Mouse (Mus musculus) colon, adult 2 months (tissue): ENCODE results near the gene Fer1l4. TPM values are rescaled to one million over a fixed set of nuclear protein-coding genes. Genes with fewer than 3 reads are reported as not detected.

ENCODE experiments used
- polyA plus RNA-seq: library from polyadenylated mRNA; depleted of rRNA; stranded (reverse); fragments of >200 nt; gene quantifications from 2 replicates; pipeline ENCODE4 v1.2.3, GENCODE M21; 2012; rRNA removed

Fer1l4 gene
- 2.9 and 3.4 TPM in 2 replicates for polyA plus RNA-seq

DNA sequence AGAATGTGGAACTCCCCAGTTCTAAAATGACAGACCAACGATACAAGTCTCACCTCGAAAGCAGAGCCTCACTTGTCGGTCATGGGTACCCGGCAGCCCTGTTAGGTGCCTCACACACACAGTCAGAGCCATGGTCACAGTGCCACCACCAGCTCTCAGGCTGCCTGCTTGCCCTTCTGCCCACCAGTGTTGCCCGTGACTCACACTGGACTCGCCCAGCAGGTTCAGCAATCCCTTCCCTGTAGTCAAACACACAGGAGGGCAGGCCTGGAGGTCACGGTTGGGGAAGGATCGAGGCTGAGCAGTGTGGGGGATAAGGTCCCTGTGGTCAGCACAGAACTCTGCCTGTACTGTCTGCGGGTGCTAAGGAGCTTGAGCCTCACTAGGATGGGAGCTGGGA lies at the start of gene Fer1l4:
Fer1l4 (minus strand) TSS at position 132 of the 400 bp plus-strand sequence.

DNA sequence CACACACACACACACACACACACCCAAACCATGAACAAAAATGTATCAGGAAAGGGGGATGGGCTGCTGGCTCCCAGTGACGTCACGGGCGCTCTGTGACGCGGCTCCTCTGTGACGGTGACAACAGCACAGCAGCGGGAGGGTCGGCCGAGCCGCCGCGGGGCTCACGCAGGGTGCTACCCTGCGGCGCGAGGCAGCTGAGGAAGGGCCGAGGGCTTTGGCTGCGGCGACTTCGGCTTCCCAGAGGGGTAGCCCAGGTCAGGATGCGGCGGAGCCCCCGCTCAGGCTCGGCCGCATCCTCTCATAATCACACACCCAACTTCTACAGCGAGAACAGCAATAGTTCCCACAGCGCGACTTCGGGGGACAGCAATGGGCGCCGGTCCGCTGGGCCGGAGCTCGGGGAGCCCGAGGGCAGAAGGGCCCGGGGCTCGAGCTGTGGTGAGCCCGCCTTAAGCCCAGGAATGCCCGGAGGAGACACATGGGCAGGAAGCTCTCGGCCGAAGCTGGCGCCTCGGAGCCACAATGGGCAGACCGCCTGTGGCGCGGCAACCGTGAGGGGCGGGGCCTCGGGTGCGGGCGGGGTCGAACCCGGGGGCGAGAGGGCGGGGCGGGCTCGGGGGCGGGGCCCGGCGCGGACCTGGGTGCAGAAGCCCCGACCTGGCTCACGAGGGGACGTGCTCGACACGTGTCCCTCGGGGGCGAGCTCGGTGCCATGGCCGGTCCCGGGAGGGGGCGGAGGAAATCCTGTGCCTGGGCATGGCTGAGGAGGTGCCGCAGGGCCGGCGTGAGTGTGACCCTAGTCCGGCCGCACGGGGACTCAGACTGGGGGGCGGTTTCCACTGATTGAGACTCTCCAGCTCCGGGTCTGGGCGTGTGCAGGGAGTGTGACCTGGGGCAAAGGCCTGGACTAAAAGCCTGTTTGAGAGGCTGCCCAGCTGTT lies 12.6 kb upstream of the Fer1l4 start, which contains the start of gene Spag4:
Spag4 (plus strand) TSS at position 77 of the 943 bp plus-strand sequence.

DNA sequence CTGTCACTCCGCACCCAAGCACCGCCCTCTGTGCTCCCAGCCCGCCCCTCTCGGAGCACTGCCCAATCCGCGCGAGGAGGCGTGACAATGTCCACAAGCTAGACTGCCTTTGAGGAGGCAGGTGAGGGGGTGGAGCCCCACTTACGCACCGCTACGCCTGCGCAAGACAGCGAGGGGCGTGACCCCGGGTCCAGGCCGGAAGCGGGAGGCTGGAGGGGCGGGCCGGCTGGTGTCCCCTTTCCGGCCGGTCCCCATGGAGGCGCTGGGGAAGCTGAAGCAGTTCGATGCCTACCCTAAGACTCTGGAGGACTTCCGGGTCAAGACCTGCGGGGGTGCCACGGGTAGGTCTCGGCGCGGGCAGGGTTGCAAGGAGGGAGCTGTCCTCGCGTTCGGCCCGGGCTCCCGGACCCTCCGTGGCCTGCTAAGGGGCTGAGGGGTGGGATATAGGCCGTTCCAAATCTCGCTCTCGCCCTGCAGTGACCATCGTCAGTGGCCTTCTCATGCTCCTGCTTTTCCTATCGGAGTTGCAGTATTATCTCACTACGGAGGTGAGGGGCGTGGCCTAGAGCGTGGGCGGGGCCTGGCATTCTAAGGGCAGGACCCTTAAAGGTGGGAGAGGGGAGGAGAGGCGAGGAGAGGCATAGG lies 44.7 kb downstream of the Fer1l4 start, which contains the start of the genes 6430550D23Rik and Ergic3:
6430550D23Rik (minus strand) TSS at position 90 of the 645 bp plus-strand sequence.
Ergic3 (plus strand) TSS at position 158 of the 645 bp plus-strand sequence.

Other genes with a start within 250 kb of the Fer1l4 start
- 34.8 and 40.6 TPM in 2 replicates for gene BC029722, start 233.5 kb downstream of the Fer1l4 start, polyA plus RNA-seq
- gene Eif6, start 226.0 kb downstream of the Fer1l4 start, polyA plus RNA-seq = 336 TPM in 2 replicates
- 7.2 and 7.6 TPM in 2 replicates for gene Fam83c, start 218.1 kb downstream of the Fer1l4 start, polyA plus RNA-seq
- gene Uqcc1, start 122.6 kb downstream of the Fer1l4 start, polyA plus RNA-seq = 19.4 and 21.9 TPM in 2 replicates
- gene Gm15557, start 112.2 kb downstream of the Fer1l4 start, polyA plus RNA-seq = not detected in 2 replicates
- gene Gdf5, start 107.6 kb downstream of the Fer1l4 start, polyA plus RNA-seq = 0.13 and 0.28 TPM in 2 replicates
- gene Cep250, start 96.5 kb downstream of the Fer1l4 start, polyA plus RNA-seq = 6.4 and 7.7 TPM in 2 replicates
- 1.5 and 2.0 TPM in 2 replicates for gene 6430550D23Rik, start 45.0 kb downstream of the Fer1l4 start, polyA plus RNA-seq
- gene Ergic3, start 44.9 kb downstream of the Fer1l4 start, polyA plus RNA-seq = 280 and 317 TPM in 2 replicates
- gene Spag4, start 12.2 kb upstream of the Fer1l4 start, polyA plus RNA-seq = 0.80 and 0.83 TPM in 2 replicates
- 70.6 and 73.0 TPM in 2 replicates for gene Cpne1, start 59.0 kb upstream of the Fer1l4 start, polyA plus RNA-seq
- 4.8 and 11.4 TPM in 2 replicates for gene Rbm12, start 59.0 kb upstream of the Fer1l4 start, polyA plus RNA-seq
- gene Gm28036, start 74.1 kb upstream of the Fer1l4 start, polyA plus RNA-seq = 1.4 and 2.5 TPM in 2 replicates
- 244 and 288 TPM in 2 replicates for gene Romo1, start 91.1 kb upstream of the Fer1l4 start, polyA plus RNA-seq
- gene Nfs1, start 91.2 kb upstream of the Fer1l4 start, polyA plus RNA-seq = 89.5 and 91.6 TPM in 2 replicates
- 47.0 and 63.0 TPM in 2 replicates for gene Rbm39, start 127.3 kb upstream of the Fer1l4 start, polyA plus RNA-seq
- gene Phf20, start 143.5 kb upstream of the Fer1l4 start, polyA plus RNA-seq = 11.8 and 12.1 TPM in 2 replicates